ENCODE assay signal across 24 mouse cellular contexts in genomic region chr1:42416539-42417218, GRCm38 (mm10).
A peak's percentile ranks its signal among the peaks of the same experiment; 100 is the strongest.
DNase-seq lines count a peak whose midpoint lies in the region; ATAC-seq and TF ChIP-seq lines count a peak whose summit lies in the region.
"Had no signal": no experiment of that assay in that cellular context is flagged by ENCODE, and none has a peak within 500 bp of the region (broad histone marks: within the 10 kb centered on the region; RNA-seq: fewer than 3 reads in every experiment).

No protein-coding gene starts in this region.

- TF ChIP-seq CTCF in brain, embryonic 14.5 days (IDR thresholded peaks at IDR 0.05; ENCODE audit: borderline replicate concordance, extremely low read depth, insufficient read depth, insufficient read length): no peak

- H3K4me1 ChIP-seq in forebrain, embryonic 11.5 days (replicated peaks; ENCODE audit: control insufficient read depth, insufficient read depth, low read length): peaks cover 6% of the 10 kb centered on the region; the same call in 1 of the 2 replicates
- H3K4me1 ChIP-seq in forebrain, embryonic 14.5 days (ENCODE audit: control insufficient read depth, insufficient read depth, low read length): 0 out of 2 replicates have a peak, but pooled peaks cover 2% of the 10 kb centered on the region
- H3K4me1 ChIP-seq in hindbrain, embryonic 13.5 days (replicated peaks): peaks cover 24% of the 10 kb centered on the region
- H3K4me1 ChIP-seq in neural tube, embryonic 13.5 days (replicated peaks): peaks cover 23% of the 10 kb centered on the region

- no peak overlapping the region for H3K4me3 ChIP-seq in forebrain, embryonic 11.5 days (ENCODE audit: low read depth, low read length)
- H3K4me3 ChIP-seq in forebrain, embryonic 14.5 days (ENCODE audit: low read depth, low read length): no peak overlapping the region
- H3K4me3 ChIP-seq in hindbrain, embryonic 13.5 days: no peak overlapping the region
- no peak overlapping the region for H3K4me3 ChIP-seq in neural tube, embryonic 13.5 days
- H3K4me3 ChIP-seq: embryonic facial prominence, embryonic 10.5 days; embryonic facial prominence, embryonic 15.5 days; forebrain, embryonic 15.5 days; gastrocnemius, adult 2 months had no signal

- H3K4me2 ChIP-seq in forebrain, embryonic 11.5 days (ENCODE audit: low read depth, low read length, severe bottlenecking): no peak overlapping the region
- H3K4me2 ChIP-seq in forebrain, embryonic 14.5 days (ENCODE audit: low read length): no peak overlapping the region
- H3K4me2 ChIP-seq in hindbrain, embryonic 13.5 days: peak overlapping the region; percentile 41; the same call in 1 of the 2 replicates
- H3K4me2 ChIP-seq in neural tube, embryonic 13.5 days: peak overlapping the region; percentile 44
- H3K4me2 ChIP-seq: embryonic facial prominence, embryonic 15.5 days; forebrain, embryonic 15.5 days had no signal

- H3K36me3 ChIP-seq in forebrain, embryonic 11.5 days (ENCODE audit: control insufficient read depth, insufficient read depth, low read length): no peaks in the 10 kb centered on the region
- no peaks in the 10 kb centered on the region for H3K36me3 ChIP-seq in forebrain, embryonic 14.5 days (ENCODE audit: control insufficient read depth, insufficient read depth, low read length)
- no peaks in the 10 kb centered on the region for H3K36me3 ChIP-seq in hindbrain, embryonic 13.5 days
- H3K36me3 ChIP-seq in neural tube, embryonic 13.5 days: no peaks in the 10 kb centered on the region
- H3K36me3 ChIP-seq: embryonic facial prominence, embryonic 10.5 days; embryonic facial prominence, embryonic 15.5 days; forebrain, embryonic 15.5 days; G1E had no signal

- H3K27ac ChIP-seq in forebrain, embryonic 11.5 days (ENCODE audit: low read depth, low read length): no peak overlapping the region
- no peak overlapping the region for H3K27ac ChIP-seq in forebrain, embryonic 14.5 days (ENCODE audit: low read depth, low read length)
- no peak overlapping the region for H3K27ac ChIP-seq in hindbrain, embryonic 13.5 days
- H3K27ac ChIP-seq in neural tube, embryonic 13.5 days (replicated peaks): no peak overlapping the region
- H3K27ac ChIP-seq: embryonic facial prominence, embryonic 10.5 days; embryonic facial prominence, embryonic 15.5 days; forebrain, embryonic 15.5 days; gastrocnemius, adult 2 months; liver, embryonic 14.5 days had no signal

- 66% methylated on average over 8 of the region's 8 CpGs for WGBS in forebrain, embryonic 11.5 days
- WGBS in forebrain, embryonic 14.5 days: 54% methylated on average over 8 of the region's 8 CpGs
- WGBS in hindbrain, embryonic 13.5 days: 42% methylated on average over 8 of the region's 8 CpGs
- WGBS in neural tube, embryonic 13.5 days: 43% methylated on average over 8 of the region's 8 CpGs

- no peak overlapping the region for H3K9ac ChIP-seq in forebrain, embryonic 11.5 days (ENCODE audit: low read length)
- H3K9ac ChIP-seq in forebrain, embryonic 14.5 days (ENCODE audit: low read length): no peak overlapping the region
- no peak overlapping the region for H3K9ac ChIP-seq in hindbrain, embryonic 13.5 days
- no peak overlapping the region for H3K9ac ChIP-seq in neural tube, embryonic 13.5 days
- H3K9ac ChIP-seq: embryonic facial prominence, embryonic 15.5 days; forebrain, embryonic 15.5 days; liver, embryonic 14.5 days had no signal

- 0 out of 2 replicates have a peak, but pooled peaks have one; percentile 53 for ATAC-seq in forebrain, embryonic 11.5 days (replicated peaks; ENCODE audit: low FRiP score)
- no peak for ATAC-seq in forebrain, embryonic 14.5 days
- peak; percentile 39; the same call in 1 of the 2 replicates for ATAC-seq in hindbrain, embryonic 13.5 days (ENCODE audit: low FRiP score)
- peak; percentile 56; the same call in 1 of the 2 replicates for ATAC-seq in neural tube, embryonic 13.5 days (ENCODE audit: low read depth)
- ATAC-seq: forebrain, embryonic 15.5 days; inflammation-experienced regulatory T-cells, adult 6 months had no signal

- DNase-seq in forebrain, embryonic 11.5 days (ENCODE audit: low spot score): no peak
- no peak for DNase-seq in forebrain, embryonic 14.5 days (ENCODE audit: low spot score)
- peak; percentile 40 for DNase-seq in brain, embryonic 14.5 days (ENCODE audit: low read depth)
- DNase-seq in cerebellum, adult 11-12 months: no peak
- no peak for DNase-seq in adrenal gland, postnatal 25 days
- DNase-seq: adrenal gland, postnatal 14 days; cerebellum, adult 2 months; gastrocnemius, adult 2 months; heart, postnatal 14 days; kidney, adult 11 months; kidney, postnatal 25 days; liver; lung, adult 2 months; lung, postnatal 10 days; thymus, adult 2 months; thymus, postnatal 4 days had no signal

- H3K27me3 ChIP-seq in forebrain, embryonic 11.5 days (ENCODE audit: control insufficient read depth, insufficient read depth, low read length): no peaks in the 10 kb centered on the region
- H3K27me3 ChIP-seq in forebrain, embryonic 14.5 days (replicated peaks; ENCODE audit: control insufficient read depth, insufficient read depth, low read length): no peaks in the 10 kb centered on the region
- no peaks in the 10 kb centered on the region for H3K27me3 ChIP-seq in hindbrain, embryonic 13.5 days
- 0 out of 2 replicates have a peak, but pooled peaks cover 4% of the 10 kb centered on the region for H3K27me3 ChIP-seq in neural tube, embryonic 13.5 days
- H3K27me3 ChIP-seq: forebrain, embryonic 15.5 days had no signal

- H3K9me3 ChIP-seq in forebrain, embryonic 11.5 days (ENCODE audit: control insufficient read depth, low read length): no peaks in the 10 kb centered on the region
- H3K9me3 ChIP-seq in forebrain, embryonic 14.5 days (replicated peaks; ENCODE audit: control insufficient read depth, low read length): no peaks in the 10 kb centered on the region
- H3K9me3 ChIP-seq in hindbrain, embryonic 13.5 days: no peaks in the 10 kb centered on the region
- H3K9me3 ChIP-seq in neural tube, embryonic 13.5 days: no peaks in the 10 kb centered on the region
- H3K9me3 ChIP-seq: embryonic facial prominence, embryonic 10.5 days; embryonic facial prominence, embryonic 15.5 days; forebrain, embryonic 15.5 days had no signal

- TF ChIP-seq POLR2A in brain, embryonic 14.5 days (IDR thresholded peaks at IDR 0.05; ENCODE audit: borderline replicate concordance, extremely low read depth, insufficient read depth, insufficient read length, poor library complexity, severe bottlenecking): no peak

Comparison
In these comparisons a context has a peak if more than half of its experiments do, and no peak if none do; other contexts are left out.
1. H3K4me2 ChIP-seq: peak in hindbrain, embryonic 13.5 days (single experiment) and neural tube, embryonic 13.5 days (single experiment); none in forebrain, embryonic 11.5 days (single experiment) and forebrain, embryonic 14.5 days (single experiment).